Mouse (Mus musculus): ENCODE data around the gene D630023F18Rik.

D630023F18Rik gene

DNA sequence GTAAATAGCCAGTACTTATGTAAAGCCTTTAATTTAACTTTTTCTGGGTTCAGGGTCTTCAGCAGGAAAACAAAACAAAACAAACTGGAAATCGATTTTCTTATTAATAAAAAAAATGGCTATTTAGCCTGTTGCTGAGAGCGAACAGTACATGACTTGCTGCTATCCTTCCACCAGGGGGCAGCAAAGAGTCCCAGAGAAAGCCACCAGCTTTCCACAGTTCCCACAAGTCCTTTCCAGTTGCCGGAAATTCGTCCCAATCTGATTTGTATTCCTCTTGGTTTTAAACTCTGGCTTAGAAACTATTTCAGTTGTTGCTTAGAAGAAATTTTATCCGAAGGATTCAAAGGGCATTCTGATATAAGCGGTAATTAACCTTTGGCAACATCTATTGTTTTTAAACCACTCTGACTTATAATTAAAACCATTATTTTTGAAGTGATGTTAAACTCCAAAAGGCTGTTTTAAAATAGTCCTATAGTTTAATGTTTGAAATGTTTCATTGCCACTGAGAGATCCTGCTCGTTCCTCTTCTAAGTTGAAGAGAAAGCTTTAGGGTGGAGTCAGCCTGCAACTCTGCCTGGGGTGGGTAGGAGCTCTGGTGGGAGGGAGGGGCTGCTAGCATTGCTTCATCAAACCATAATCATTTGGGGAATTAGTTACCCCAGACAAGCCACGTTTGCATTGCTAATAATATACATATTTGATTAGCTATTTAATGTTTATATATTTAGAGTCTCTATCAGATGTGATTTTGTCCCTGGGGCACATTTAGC lies 10.8 kb downstream of the D630023F18Rik start:
- peak in 1 of 2 experiments; percentile 50 for DNase-seq (ENCODE audit: low spot score in 2 of 2)

DNA sequence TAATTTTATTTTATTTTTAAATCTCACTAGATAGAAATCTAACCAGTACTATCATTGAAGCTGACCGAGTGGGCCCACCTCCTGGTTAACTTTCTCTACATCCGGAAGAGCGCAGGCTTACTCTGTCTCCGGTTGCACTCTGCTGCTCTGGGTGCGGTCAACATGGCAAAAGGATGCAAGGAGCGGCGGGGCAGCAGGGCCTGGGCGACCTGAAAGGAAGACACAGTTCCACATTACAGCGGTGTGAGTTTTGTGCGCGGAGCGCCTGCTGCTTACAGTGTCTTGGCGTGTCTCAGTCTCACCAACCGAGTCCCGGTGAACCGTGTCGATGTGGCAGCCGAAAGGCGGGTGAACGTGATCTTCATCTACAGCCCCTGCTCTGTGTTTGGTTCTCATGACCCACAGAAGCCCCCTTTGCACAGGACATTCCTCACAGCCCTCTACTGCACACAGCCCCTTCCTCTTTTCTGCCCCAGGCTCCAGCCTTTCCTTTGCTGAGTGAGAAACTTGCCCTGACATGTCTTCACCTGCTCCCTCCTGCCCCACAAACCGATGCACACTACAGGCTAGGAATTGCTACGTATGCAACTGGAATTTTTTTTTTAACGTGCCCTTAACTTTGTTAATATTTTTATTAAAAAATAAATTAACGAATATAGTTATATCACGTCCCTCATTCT lies 13.1 kb downstream of the D630023F18Rik start:
- DNase-seq (ENCODE audit: low spot score in 2 of 2): no peak

DNA sequence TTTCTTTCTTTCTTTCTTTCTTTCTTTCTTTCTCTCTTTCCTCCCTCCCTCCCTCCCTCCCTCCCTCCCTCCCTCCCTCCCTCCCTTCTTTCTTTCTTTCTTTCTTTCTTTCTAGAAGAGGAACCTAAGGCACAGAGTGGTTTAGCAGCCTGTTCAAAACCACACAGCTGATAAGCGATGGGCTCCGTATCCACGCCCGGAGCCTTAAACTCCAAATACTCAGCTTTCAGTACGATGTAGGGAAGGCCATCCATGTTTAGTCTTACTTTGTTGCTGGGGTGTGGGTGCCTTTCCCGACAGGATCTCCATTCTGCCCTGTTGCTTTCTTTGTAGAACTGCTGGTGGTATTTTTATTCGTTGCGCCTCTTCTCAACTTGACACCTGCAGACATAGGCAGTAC lies 13.8 kb downstream of the D630023F18Rik start:
- DNase-seq (ENCODE audit: low spot score in 2 of 2): no peak

GRCm38 (mm10) chr1:65107654-65108279 lies 15.2 kb downstream of the D630023F18Rik start:
- no peak for DNase-seq (ENCODE audit: low spot score in 2 of 2)

DNA sequence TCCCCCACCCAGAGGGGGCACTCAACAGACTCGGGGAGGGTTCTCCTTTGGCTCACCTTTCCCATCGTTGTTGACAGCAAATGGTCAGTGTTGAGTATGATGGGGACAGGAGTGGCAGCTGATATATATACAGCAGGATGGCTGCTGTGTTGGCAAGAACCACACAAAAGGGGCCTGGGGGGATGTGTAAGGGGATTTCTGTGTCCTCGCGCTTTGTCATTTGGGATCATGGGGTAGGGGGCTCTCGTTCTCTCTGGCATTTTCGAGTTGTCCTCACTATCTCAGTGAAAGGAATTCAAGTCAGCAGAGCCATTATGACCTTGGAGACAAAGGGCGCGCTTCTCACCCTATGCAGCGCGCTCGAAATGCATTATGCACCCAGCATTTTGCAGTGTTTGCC lies 19.7 kb downstream of the D630023F18Rik start, which contains the start of gene Cryga:
TSS of gene Cryga (minus strand) at position 101 of the 400 bp plus-strand sequence.
- no peak for DNase-seq (ENCODE audit: low spot score in 2 of 2)

GRCm38 (mm10) chr1:65096953-65097352 lies 26.1 kb downstream of the D630023F18Rik start:
- DNase-seq (ENCODE audit: low spot score in 2 of 2): no peak

DNA sequence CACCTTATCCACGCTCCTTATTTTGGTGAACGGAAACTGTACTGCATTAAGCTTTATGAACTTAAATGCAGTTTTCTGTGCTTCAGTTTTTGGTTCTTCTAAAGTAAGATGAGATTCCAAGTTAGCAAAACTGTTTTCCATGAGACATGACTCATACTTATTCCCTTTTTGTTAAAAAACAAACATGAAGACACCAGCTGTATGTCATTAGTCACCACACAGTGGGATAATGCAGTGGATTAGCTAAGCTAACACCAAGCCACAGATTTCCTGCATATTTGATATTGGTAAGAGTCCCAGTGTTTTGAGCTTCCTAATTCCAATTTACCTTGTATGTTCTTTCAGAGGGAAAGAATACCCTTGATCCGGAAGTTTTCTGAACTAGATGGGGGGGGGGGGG lies 31.4 kb downstream of the D630023F18Rik start:
- DNase-seq (ENCODE audit: low spot score in 2 of 2): no peak

DNA sequence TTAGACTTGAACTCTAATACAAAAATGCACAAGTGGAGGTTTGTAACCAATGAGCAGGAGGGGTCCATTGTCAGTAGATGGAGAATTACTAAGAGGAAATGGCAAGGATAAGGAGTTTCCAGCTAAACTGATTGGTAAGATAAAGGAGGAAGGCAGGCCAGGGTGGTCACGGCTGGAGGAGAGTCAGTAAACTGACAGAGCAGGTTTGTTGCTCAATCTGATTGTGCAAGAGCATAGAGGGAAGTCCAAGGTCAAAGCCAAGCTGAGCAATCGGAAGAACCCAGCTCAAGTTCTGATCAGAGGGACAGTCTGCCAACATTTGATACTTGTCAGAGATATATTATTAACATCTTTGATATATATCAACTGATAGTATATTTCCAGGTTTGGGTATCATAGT lies 32.6 kb downstream of the D630023F18Rik start:
- DNase-seq (ENCODE audit: low spot score in 2 of 2): peak in 1 of 2 experiments; percentile 73

DNA sequence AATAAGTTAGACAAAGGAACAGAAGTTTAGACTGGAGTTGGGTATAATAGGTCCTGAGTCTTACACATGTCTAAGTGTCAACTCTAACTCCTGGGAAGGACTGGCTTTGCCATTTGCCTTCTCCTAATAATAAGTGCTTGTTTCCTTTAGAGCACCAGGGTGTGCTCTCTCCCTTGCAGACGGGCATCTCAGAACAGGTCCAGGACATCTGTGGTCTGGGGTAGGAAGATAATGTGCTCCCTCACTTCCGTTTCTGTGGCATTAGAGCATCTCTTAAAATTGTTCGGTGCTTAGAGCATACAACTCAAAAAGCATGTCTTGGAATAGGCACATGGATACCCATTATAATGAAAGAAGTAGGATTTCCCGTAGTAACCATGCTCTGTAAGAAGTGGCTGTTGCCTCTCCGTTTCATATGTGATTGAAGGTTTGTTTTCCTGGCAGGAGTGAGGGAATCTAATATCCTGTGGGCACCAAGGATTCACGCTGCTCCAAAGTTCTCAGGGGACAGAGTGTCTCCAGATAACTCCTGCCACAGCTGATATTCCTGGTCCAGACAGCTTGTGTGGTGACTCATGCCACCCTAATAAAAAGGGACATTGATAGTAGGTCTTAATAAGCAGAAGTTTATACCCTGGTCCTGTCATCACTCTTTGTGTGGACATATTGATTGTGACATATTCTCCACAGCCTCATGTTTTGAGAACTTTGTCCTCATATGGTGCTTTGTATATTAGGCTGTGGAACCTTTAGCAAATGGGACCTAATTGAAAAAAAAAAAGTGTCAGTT lies 34.3 kb downstream of the D630023F18Rik start:
- DNase-seq (ENCODE audit: low spot score in 2 of 2): no peak

DNA sequence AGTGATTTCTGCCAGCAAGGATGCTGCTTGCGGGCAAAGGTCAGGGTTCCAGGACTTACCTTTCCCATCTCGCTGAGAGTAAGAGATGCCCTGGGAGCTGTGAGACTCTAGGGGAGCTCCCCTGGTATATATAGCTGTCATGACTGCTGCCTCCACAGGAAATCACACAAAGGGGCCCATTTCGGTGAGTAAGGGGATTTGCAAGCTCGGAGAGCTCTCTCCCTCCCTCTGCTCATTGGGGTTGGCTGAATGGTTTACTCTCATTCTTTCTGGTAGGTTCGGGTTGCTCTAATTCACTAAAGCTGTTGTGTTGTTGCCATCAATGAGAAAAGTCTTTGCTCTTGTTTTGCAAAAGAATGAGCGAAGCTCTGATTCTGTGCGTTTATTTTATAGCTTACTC lies 40.8 kb downstream of the D630023F18Rik start, which contains the start of gene Crygb:
TSS of gene Crygb (minus strand) at position 101 of the 400 bp plus-strand sequence.
- no peak for DNase-seq (ENCODE audit: low spot score in 2 of 2)

DNA sequence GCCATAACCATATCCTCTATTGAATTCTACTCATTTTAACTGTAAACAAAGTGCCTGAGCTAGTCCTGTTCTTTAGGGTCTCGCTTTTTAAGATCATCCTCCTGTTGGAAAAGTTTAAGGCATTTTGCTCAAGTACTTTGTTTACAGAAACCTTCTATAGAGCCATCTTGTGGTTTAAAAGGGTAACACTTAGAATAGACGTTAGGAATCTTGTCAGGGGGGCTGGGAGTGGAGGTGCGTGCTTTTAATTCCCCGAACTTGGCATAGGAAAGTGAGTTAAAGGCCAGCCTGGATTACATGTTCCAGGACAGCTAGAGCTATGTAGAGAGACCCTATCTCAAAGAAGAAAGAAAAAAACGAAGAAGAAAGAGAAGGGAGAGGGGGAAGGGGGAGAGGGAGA lies 47.4 kb downstream of the D630023F18Rik start:
- DNase-seq (ENCODE audit: low spot score in 2 of 2): no peak

DNA sequence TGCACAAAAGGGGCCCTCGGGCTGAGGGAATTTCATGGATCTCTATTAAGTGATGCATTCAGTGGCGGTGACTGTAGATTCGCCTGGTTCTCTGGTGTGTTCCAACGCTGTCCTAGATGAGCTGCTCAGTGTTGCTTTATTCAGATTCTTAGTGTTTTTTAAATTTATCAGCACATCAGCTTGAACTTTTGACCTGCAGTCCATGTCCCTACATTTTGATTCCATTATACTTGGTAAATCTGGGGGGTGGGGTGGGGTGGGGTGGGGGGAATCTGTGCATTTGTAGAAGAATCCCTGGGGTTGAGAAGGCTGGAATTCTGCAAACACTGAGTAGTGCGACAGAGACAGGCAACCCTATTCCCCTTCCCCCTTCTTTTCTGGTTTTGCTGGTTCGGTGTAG lies 49.4 kb downstream of the D630023F18Rik start, which contains the start of gene Crygc:
TSS of gene Crygc (minus strand) at position 101 of the 400 bp plus-strand sequence.
- no peak for DNase-seq (ENCODE audit: low spot score in 2 of 2)

- no peak for DNase-seq (ENCODE audit: low spot score in 2 of 2)
Observed at GRCm38 (mm10) chr1:65067842-65068241, 55.2 kb downstream of the D630023F18Rik start.

GRCm38 (mm10) chr1:65064201-65064600 lies 58.8 kb downstream of the D630023F18Rik start:
- no peak for DNase-seq (ENCODE audit: low spot score in 2 of 2)

DNA sequence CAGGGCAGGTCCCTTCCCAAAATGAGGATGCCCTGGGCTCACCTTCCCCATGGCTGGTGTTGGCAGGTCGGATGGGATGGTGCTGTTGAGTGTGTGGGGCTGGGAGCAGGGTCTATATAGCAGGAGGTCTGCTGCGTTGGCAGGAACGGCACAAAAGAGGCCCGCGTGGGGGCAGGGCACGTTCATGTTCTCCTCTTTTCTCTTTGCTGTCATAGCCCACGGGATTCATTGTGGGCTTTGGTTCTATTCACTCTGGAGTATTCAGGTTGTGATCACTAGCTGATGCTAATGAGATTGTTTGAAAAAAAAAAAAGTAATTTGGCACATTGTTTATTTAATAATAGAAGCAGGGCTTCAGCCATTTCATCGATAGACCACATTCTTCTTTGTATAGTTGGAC lies 59.7 kb downstream of the D630023F18Rik start, which contains the start of gene Crygd:
TSS of gene Crygd (minus strand) at position 101 of the 400 bp plus-strand sequence.
- DNase-seq (ENCODE audit: low spot score in 2 of 2): no peak
